Mouse (Mus musculus): ENCODE measurements around the gene Reep3. TPM values are rescaled to one million over a fixed set of nuclear protein-coding genes. Genes with fewer than 3 reads are reported as not detected.

The Reep3 gene
- polyA plus RNA-seq, 1 experiment, result 13.0 TPM

GRCm38 (mm10) chr10:67081206-67082007 lies 15.3 kb downstream of the Reep3 start:
- Histone ChIP-seq H3ac (ENCODE audit: control insufficient read depth, insufficient read length) (no peak overlapping the region), H3K79me2 (ENCODE audit: control insufficient read depth, insufficient read depth) (peaks cover 9% of the 10 kb centered on the region), H3K4me3 (no peak overlapping the region), H3K36me3 (ENCODE audit: control insufficient read depth, insufficient read depth) (no peaks in the 10 kb centered on the region), H3K27me3 (ENCODE audit: control insufficient read depth, insufficient read depth, insufficient read length) (no peaks in the 10 kb centered on the region), H3K4me2 (ENCODE audit: low read depth) (no peak overlapping the region)
- TF ChIP-seq USF1 (IDR thresholded peaks at IDR 0.05; ENCODE audit: low read depth), result no peak
- no peak for TF ChIP-seq CEBPB (IDR thresholded peaks at IDR 0.05; ENCODE audit: insufficient read depth, poor library complexity, severe bottlenecking)
- no peak for TF ChIP-seq TCF12 (IDR thresholded peaks at IDR 0.05; ENCODE audit: insufficient read depth, poor library complexity, severe bottlenecking)
- TF ChIP-seq MYOD1 (IDR thresholded peaks at IDR 0.05; ENCODE audit: control insufficient read depth in 1 of 3, insufficient read length in 2 of 3, low read depth in 2 of 3), result no peak
- TF ChIP-seq E2F4 (IDR thresholded peaks at IDR 0.05; ENCODE audit: insufficient read depth), result no peak
- TF ChIP-seq POLR2AphosphoS2 (IDR thresholded peaks at IDR 0.05; ENCODE audit: insufficient read length, low read depth), result no peak
- no peak for TF ChIP-seq REST (IDR thresholded peaks at IDR 0.05; ENCODE audit: insufficient read depth, insufficient read length)

DNA sequence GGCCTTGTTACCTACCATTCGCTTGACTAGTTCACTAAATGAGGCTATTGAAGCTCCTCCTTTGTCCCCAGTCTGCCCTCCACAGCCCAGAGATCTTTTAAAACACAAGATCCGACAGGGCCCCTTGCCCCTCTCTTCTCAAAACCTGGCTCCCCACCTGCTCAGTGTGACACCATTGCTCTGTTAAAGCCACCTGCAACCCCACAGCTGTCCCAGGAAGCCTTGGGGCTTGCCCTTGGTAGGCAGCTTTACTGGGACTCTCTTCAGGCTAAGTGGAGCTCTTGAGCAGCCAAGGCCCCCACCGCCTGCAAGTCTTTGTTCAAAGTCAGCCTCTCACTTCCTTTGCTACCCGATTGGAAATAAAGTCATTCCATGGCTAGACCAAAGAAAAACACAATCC lies 17.7 kb downstream of the Reep3 start:
- H3K4me2 ChIP-seq (ENCODE audit: low read depth), result no peak overlapping the region
- peaks cover 20% of the 10 kb centered on the region for H3K79me2 ChIP-seq (ENCODE audit: control insufficient read depth, insufficient read depth)
- no peaks in the 10 kb centered on the region for H3K27me3 ChIP-seq (ENCODE audit: control insufficient read depth, insufficient read depth, insufficient read length)
- no peak for TF ChIP-seq MAX (IDR thresholded peaks at IDR 0.05; ENCODE audit: low read depth)
- no peak for TF ChIP-seq USF1 (IDR thresholded peaks at IDR 0.05; ENCODE audit: low read depth)
- TF ChIP-seq TCF12 (IDR thresholded peaks at IDR 0.05; ENCODE audit: insufficient read depth, poor library complexity, severe bottlenecking), result no peak
- no peak for TF ChIP-seq MYOD1 (IDR thresholded peaks at IDR 0.05; ENCODE audit: control insufficient read depth in 1 of 3, insufficient read length in 2 of 3, low read depth in 2 of 3)
- no peak for TF ChIP-seq MYOG (IDR thresholded peaks at IDR 0.05; ENCODE audit: control insufficient read depth in 1 of 3, insufficient read depth in 1 of 3, insufficient read length in 2 of 3, low read depth in 2 of 3)
- TF ChIP-seq POLR2AphosphoS2 (IDR thresholded peaks at IDR 0.05; ENCODE audit: insufficient read length, low read depth), result no peak
- TF ChIP-seq CEBPB (IDR thresholded peaks at IDR 0.05; ENCODE audit: insufficient read depth, poor library complexity, severe bottlenecking), result no peak
- no peak for TF ChIP-seq POLR2A (IDR thresholded peaks at IDR 0.05; ENCODE audit: insufficient read length, low read depth)
- TF ChIP-seq E2F4 (IDR thresholded peaks at IDR 0.05; ENCODE audit: insufficient read depth), result no peak
- TF ChIP-seq SRF (IDR thresholded peaks at IDR 0.05; ENCODE audit: control insufficient read depth, insufficient read length, low read depth), result no peak
- no peak for TF ChIP-seq TCF3 (IDR thresholded peaks at IDR 0.05; ENCODE audit: insufficient read length, low read depth)
- TF ChIP-seq REST (IDR thresholded peaks at IDR 0.05; ENCODE audit: insufficient read depth, insufficient read length), result no peak
- H3K36me3 ChIP-seq (ENCODE audit: control insufficient read depth, insufficient read depth), result no peaks in the 10 kb centered on the region
- no peak overlapping the region for H3ac ChIP-seq (ENCODE audit: control insufficient read depth, insufficient read length)
- no peak overlapping the region for H3K4me3 ChIP-seq

DNA sequence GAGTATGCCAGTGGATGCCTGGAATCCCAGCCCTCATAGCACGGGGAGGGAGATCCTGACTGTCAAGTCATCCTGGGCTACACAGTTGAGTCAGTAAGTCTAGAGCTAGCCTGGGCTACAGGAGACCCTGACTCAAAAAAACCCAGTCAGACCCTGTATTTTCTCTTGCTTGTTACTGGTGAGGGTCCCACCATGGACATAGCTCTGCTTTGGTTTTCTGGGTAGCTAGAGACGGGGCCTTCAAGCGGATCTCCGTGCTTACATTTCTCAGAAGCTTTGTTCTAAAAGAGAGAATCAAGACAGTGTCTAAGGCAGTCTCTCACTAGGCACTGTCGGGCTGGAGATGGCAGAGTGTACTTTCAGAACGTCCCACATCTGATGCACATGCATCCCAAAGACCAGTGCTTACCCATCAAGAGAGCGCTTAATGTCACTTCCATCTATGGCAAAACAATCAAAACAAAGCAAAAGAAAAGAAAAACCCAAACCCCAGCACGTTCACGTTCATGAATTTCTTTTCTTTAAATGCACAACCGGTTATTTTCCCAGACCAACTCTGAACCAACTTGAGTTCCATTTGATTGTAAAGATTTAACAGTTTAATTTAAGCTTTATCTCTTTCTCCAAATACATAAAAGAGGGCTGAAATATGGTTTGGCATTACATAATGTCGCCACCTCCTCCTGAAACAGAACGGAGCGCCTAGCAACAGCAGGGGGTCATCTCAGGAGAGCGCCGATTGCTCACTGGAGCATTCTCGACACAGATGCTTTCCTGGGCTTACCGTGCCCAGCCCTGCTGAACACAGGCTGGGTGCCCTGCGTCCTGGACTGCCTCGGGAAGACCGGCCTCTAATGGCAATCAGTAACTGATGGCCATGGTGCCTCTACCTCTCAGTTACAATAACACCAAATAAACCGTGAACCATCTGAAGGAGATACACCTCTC lies 20.5 kb downstream of the Reep3 start:
- TF ChIP-seq SRF (IDR thresholded peaks at IDR 0.05; ENCODE audit: control insufficient read depth, insufficient read length, low read depth) (no peak), CEBPB (IDR thresholded peaks at IDR 0.05; ENCODE audit: insufficient read depth, poor library complexity, severe bottlenecking) (no peak), POLR2AphosphoS2 (IDR thresholded peaks at IDR 0.05; ENCODE audit: insufficient read length, low read depth) (no peak), MAX (IDR thresholded peaks at IDR 0.05; ENCODE audit: low read depth) (no peak), MYOG (IDR thresholded peaks at IDR 0.05; ENCODE audit: control insufficient read depth in 1 of 3, insufficient read depth in 1 of 3, insufficient read length in 2 of 3, low read depth in 2 of 3) (no peak), POLR2A (IDR thresholded peaks at IDR 0.05; ENCODE audit: insufficient read length, low read depth) (no peak), TCF12 (IDR thresholded peaks at IDR 0.05; ENCODE audit: insufficient read depth, poor library complexity, severe bottlenecking) (no peak), TCF3 (IDR thresholded peaks at IDR 0.05; ENCODE audit: insufficient read length, low read depth) (no peak), USF1 (IDR thresholded peaks at IDR 0.05; ENCODE audit: low read depth) (no peak), MYOD1 (IDR thresholded peaks at IDR 0.05; ENCODE audit: control insufficient read depth in 1 of 3, insufficient read length in 2 of 3, low read depth in 2 of 3) (no peak), REST (IDR thresholded peaks at IDR 0.05; ENCODE audit: insufficient read depth, insufficient read length) (no peak)
- peaks cover 30% of the 10 kb centered on the region for H3K79me2 ChIP-seq (ENCODE audit: control insufficient read depth, insufficient read depth)
- no peaks in the 10 kb centered on the region for H3K36me3 ChIP-seq (ENCODE audit: control insufficient read depth, insufficient read depth)
- no peak overlapping the region for H3K4me2 ChIP-seq (ENCODE audit: low read depth)
- H3ac ChIP-seq (ENCODE audit: control insufficient read depth, insufficient read length), result no peak overlapping the region
- no peaks in the 10 kb centered on the region for H3K27me3 ChIP-seq (ENCODE audit: control insufficient read depth, insufficient read depth, insufficient read length)
- H3K4me3 ChIP-seq, result no peak overlapping the region

DNA sequence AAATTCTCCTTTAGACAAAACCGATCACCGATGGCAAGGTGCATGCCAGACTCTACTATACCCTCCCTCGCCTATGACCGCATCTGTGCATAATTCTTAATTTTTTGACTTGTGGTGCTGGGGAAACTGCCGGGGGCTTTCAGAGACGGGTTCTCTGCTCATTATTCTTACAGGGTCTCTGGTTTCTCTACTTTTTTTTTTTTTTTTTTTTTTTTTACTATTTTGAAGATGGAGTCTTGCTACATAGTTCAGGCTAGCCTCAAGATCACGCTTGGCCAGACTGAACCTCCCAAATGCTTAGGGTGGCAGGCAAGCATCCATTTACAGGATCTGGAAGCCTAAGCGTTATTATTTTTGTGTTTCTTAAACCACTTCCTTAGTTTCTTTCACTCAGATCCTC lies 23.2 kb downstream of the Reep3 start:
- Histone ChIP-seq H3K4me3 (no peak overlapping the region), H3K4me2 (ENCODE audit: low read depth) (no peak overlapping the region), H3K79me2 (ENCODE audit: control insufficient read depth, insufficient read depth) (peaks cover 30% of the 10 kb centered on the region), H3ac (ENCODE audit: control insufficient read depth, insufficient read length) (no peak overlapping the region), H3K27me3 (ENCODE audit: control insufficient read depth, insufficient read depth, insufficient read length) (no peaks in the 10 kb centered on the region), H3K36me3 (ENCODE audit: control insufficient read depth, insufficient read depth) (no peaks in the 10 kb centered on the region)
- no peak for TF ChIP-seq CEBPB (IDR thresholded peaks at IDR 0.05; ENCODE audit: insufficient read depth, poor library complexity, severe bottlenecking)
- TF ChIP-seq MAX (IDR thresholded peaks at IDR 0.05; ENCODE audit: low read depth), result no peak
- no peak for TF ChIP-seq USF1 (IDR thresholded peaks at IDR 0.05; ENCODE audit: low read depth)
- TF ChIP-seq POLR2A (IDR thresholded peaks at IDR 0.05; ENCODE audit: insufficient read length, low read depth), result no peak
- no peak for TF ChIP-seq REST (IDR thresholded peaks at IDR 0.05; ENCODE audit: insufficient read depth, insufficient read length)
- no peak for TF ChIP-seq E2F4 (IDR thresholded peaks at IDR 0.05; ENCODE audit: insufficient read depth)
- TF ChIP-seq MYOG (IDR thresholded peaks at IDR 0.05; ENCODE audit: control insufficient read depth in 1 of 3, insufficient read depth in 1 of 3, insufficient read length in 2 of 3, low read depth in 2 of 3), result no peak

Data from myocyte (in vitro differentiated cells).